Mouse (Mus musculus) CH12.LX (cell line): ENCODE measurements around the gene Asic2.

ENCODE experiments used
- CHD2 ChIP-seq: IDR thresholded peaks from 2 replicates; pipeline ENCODE4 v1.6.1; 2011; ENCODE audit warnings: low read length, improper control_type of control experiment
- HCFC1 ChIP-seq: IDR thresholded peaks from 2 replicates; pipeline ENCODE4 v1.6.1; 2012; ENCODE audit warnings: low read depth, mild to moderate bottlenecking, inconsistent platforms, low read length, improper control_type of control experiment
- MAZ ChIP-seq: IDR thresholded peaks from 2 replicates; pipeline ENCODE4 v1.6.1; 2012; ENCODE audit warnings: low read depth, mild to moderate bottlenecking, inconsistent platforms, low read length, improper control_type of control experiment, moderate library complexity
- NELFE ChIP-seq: IDR thresholded peaks from 2 replicates; pipeline ENCODE4 v1.6.1; 2011; ENCODE audit warnings: low read depth, low read length, improper control_type of control experiment

DNA sequence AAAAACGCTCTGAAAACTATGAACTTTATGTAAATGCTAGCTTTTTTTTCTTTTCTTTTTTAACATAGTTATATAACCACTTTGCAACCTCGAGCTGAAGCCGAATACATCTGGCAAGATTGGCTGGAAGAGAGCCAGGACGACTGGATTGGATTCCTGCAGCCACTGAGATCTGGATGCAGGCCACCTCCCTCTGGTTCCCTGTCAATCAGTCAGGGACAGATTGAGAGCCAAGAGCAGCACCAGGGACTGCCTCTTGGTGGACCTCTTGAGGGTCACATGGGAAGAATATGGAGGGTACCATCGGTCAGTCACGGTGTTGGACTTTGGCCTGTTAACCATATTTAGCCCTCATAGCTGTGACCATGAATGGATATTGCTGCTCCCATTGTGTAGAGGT is 994.3 kb downstream of the Asic2 start:
- TF ChIP-seq HCFC1 (no peak), CHD2 (no peak), MAZ (no peak), NELFE (no peak)
